Mouse (Mus musculus): ENCODE results near the gene A3galt2. TPM values are rescaled to one million over a fixed set of nuclear protein-coding genes. Genes with fewer than 3 reads are reported as not detected.

Gene A3galt2
- total and polyA plus RNA-seq, 2 experiments from 2014 or later = 0.05 to 0.38 TPM

GRCm38 (mm10) chr4:128787023-128787939 is 32.1 kb downstream of the A3galt2 start:
- DNase-seq (ENCODE audit: low spot score) = no peak
- no peak overlapping the region for H3K4me3 ChIP-seq (ENCODE audit: low read depth, low read length)
- WGBS = 83% methylated on average over 24 of the region's 24 CpGs
- H3K36me3 ChIP-seq (ENCODE audit: insufficient read depth, low read length) = peaks cover 44% of the 10 kb centered on the region
- H3K27me3 ChIP-seq (ENCODE audit: insufficient read depth, low read length) = no peaks in the 10 kb centered on the region
- H3K9me3 ChIP-seq (ENCODE audit: low read length) = no peaks in the 10 kb centered on the region
- no peak overlapping the region for H3K9ac ChIP-seq (replicated peaks; ENCODE audit: low read length, poor library complexity, severe bottlenecking)
- no peak for TF ChIP-seq CTCF (IDR thresholded peaks at IDR 0.05)
- no peak for ATAC-seq (ENCODE audit: low FRiP score)
- H3K4me1 ChIP-seq (ENCODE audit: insufficient read depth, low read length) = no peaks in the 10 kb centered on the region
- no peak overlapping the region for H3K4me2 ChIP-seq (ENCODE audit: low read depth, low read length, poor library complexity, severe bottlenecking)
- no peak overlapping the region for H3K27ac ChIP-seq (ENCODE audit: low read depth, low read length)

- ATAC-seq (ENCODE audit: low FRiP score) (no peak), DNase-seq (ENCODE audit: low spot score) (no peak)
- no peaks in the 10 kb centered on the region for H3K27me3 ChIP-seq (ENCODE audit: insufficient read depth, low read length)
- H3K9me3 ChIP-seq (ENCODE audit: low read length) = no peaks in the 10 kb centered on the region
- WGBS = 93% methylated on average over 4 of the region's 4 CpGs
- peaks cover 42% of the 10 kb centered on the region for H3K36me3 ChIP-seq (ENCODE audit: insufficient read depth, low read length)
- no peak overlapping the region for H3K4me2 ChIP-seq (ENCODE audit: low read depth, low read length, poor library complexity, severe bottlenecking)
- no peaks in the 10 kb centered on the region for H3K4me1 ChIP-seq (ENCODE audit: insufficient read depth, low read length)
- H3K27ac ChIP-seq (ENCODE audit: low read depth, low read length) = no peak overlapping the region
- no peak overlapping the region for H3K9ac ChIP-seq (replicated peaks; ENCODE audit: low read length, poor library complexity, severe bottlenecking)
- TF ChIP-seq CTCF (IDR thresholded peaks at IDR 0.05) = no peak
- no peak overlapping the region for H3K4me3 ChIP-seq (ENCODE audit: low read depth, low read length)
Measured at GRCm38 (mm10) chr4:128788108-128788507, 32.9 kb downstream of the A3galt2 start.

GRCm38 (mm10) chr4:128789646-128790045 is 34.5 kb downstream of the A3galt2 start:
- DNase-seq (ENCODE audit: low spot score) (no peak), ATAC-seq (ENCODE audit: low FRiP score) (no peak)
- no peak for TF ChIP-seq CTCF (IDR thresholded peaks at IDR 0.05)
- Histone ChIP-seq H3K36me3 (ENCODE audit: insufficient read depth, low read length) (peaks cover 39% of the 10 kb centered on the region), H3K27me3 (ENCODE audit: insufficient read depth, low read length) (no peaks in the 10 kb centered on the region), H3K4me3 (ENCODE audit: low read depth, low read length) (no peak overlapping the region), H3K4me2 (ENCODE audit: low read depth, low read length, poor library complexity, severe bottlenecking) (no peak overlapping the region), H3K9me3 (ENCODE audit: low read length) (no peaks in the 10 kb centered on the region), H3K9ac (replicated peaks; ENCODE audit: low read length, poor library complexity, severe bottlenecking) (no peak overlapping the region), H3K27ac (ENCODE audit: low read depth, low read length) (no peak overlapping the region), H3K4me1 (ENCODE audit: insufficient read depth, low read length) (no peaks in the 10 kb centered on the region)
- 52% methylated on average over 18 of the region's 18 CpGs for WGBS

- Histone ChIP-seq H3K4me1 (ENCODE audit: insufficient read depth, low read length) (no peaks in the 10 kb centered on the region), H3K27ac (ENCODE audit: low read depth, low read length) (no peak overlapping the region), H3K36me3 (ENCODE audit: insufficient read depth, low read length) (peaks cover 9% of the 10 kb centered on the region; the same call in 1 of the 2 replicates), H3K4me2 (ENCODE audit: low read depth, low read length, poor library complexity, severe bottlenecking) (no peak overlapping the region), H3K9me3 (ENCODE audit: low read length) (no peaks in the 10 kb centered on the region), H3K9ac (replicated peaks; ENCODE audit: low read length, poor library complexity, severe bottlenecking) (no peak overlapping the region), H3K27me3 (ENCODE audit: insufficient read depth, low read length) (no peaks in the 10 kb centered on the region), H3K4me3 (ENCODE audit: low read depth, low read length) (no peak overlapping the region)
- DNase-seq (ENCODE audit: low spot score) (no peak), ATAC-seq (ENCODE audit: low FRiP score) (no peak)
- TF ChIP-seq CTCF (IDR thresholded peaks at IDR 0.05) = no peak
- 38% methylated on average over 1 of the region's 1 CpGs for WGBS
Measured at GRCm38 (mm10) chr4:128793710-128794109, 38.5 kb downstream of the A3galt2 start.

GRCm38 (mm10) chr4:128794198-128794597 is 39.0 kb downstream of the A3galt2 start:
- DNase-seq (ENCODE audit: low spot score) = no peak
- Histone ChIP-seq H3K27me3 (ENCODE audit: insufficient read depth, low read length) (no peaks in the 10 kb centered on the region), H3K27ac (ENCODE audit: low read depth, low read length) (no peak overlapping the region), H3K9me3 (ENCODE audit: low read length) (no peaks in the 10 kb centered on the region), H3K36me3 (ENCODE audit: insufficient read depth, low read length) (peaks cover 9% of the 10 kb centered on the region; the same call in 1 of the 2 replicates), H3K9ac (replicated peaks; ENCODE audit: low read length, poor library complexity, severe bottlenecking) (no peak overlapping the region), H3K4me3 (ENCODE audit: low read depth, low read length) (no peak overlapping the region), H3K4me2 (ENCODE audit: low read depth, low read length, poor library complexity, severe bottlenecking) (no peak overlapping the region), H3K4me1 (ENCODE audit: insufficient read depth, low read length) (no peaks in the 10 kb centered on the region)
- WGBS = 88% methylated on average over 8 of the region's 8 CpGs
- no peak for TF ChIP-seq CTCF (IDR thresholded peaks at IDR 0.05)
- ATAC-seq (ENCODE audit: low FRiP score) = no peak

- no peak overlapping the region for H3K27ac ChIP-seq (ENCODE audit: low read depth, low read length)
- H3K9me3 ChIP-seq (ENCODE audit: low read length) = no peaks in the 10 kb centered on the region
- WGBS = 7% methylated on average over 9 of the region's 9 CpGs
- H3K27me3 ChIP-seq (ENCODE audit: insufficient read depth, low read length) = no peaks in the 10 kb centered on the region
- no peak overlapping the region for H3K4me3 ChIP-seq (ENCODE audit: low read depth, low read length)
- peaks cover 4% of the 10 kb centered on the region; the same call in 1 of the 2 replicates for H3K36me3 ChIP-seq (ENCODE audit: insufficient read depth, low read length)
- ATAC-seq (ENCODE audit: low FRiP score) (no peak), DNase-seq (ENCODE audit: low spot score) (peak; percentile 39)
- no peaks in the 10 kb centered on the region for H3K4me1 ChIP-seq (ENCODE audit: insufficient read depth, low read length)
- no peak overlapping the region for H3K4me2 ChIP-seq (ENCODE audit: low read depth, low read length, poor library complexity, severe bottlenecking)
- no peak overlapping the region for H3K9ac ChIP-seq (replicated peaks; ENCODE audit: low read length, poor library complexity, severe bottlenecking)
- TF ChIP-seq CTCF (IDR thresholded peaks at IDR 0.05) = no peak
Measured at GRCm38 (mm10) chr4:128795596-128795995, 40.4 kb downstream of the A3galt2 start.

Data from midbrain, postnatal 0 days (tissue).